Mouse (Mus musculus) myocyte (in vitro differentiated cells): Measurements from ENCODE around the gene Tle3.

Experiments
- POLR2A ChIP-seq: IDR thresholded peaks from one replicate; pipeline ENCODE4 v1.6.1; 2011; ENCODE audit warnings: low read depth, mild to moderate bottlenecking, control low read depth, moderate library complexity; ENCODE audit not compliant: insufficient read length
- POLR2AphosphoS2 ChIP-seq: IDR thresholded peaks from one replicate; pipeline ENCODE4 v1.6.1; 2011; ENCODE audit warnings: low read depth, control low read depth; ENCODE audit not compliant: insufficient read length

DNA sequence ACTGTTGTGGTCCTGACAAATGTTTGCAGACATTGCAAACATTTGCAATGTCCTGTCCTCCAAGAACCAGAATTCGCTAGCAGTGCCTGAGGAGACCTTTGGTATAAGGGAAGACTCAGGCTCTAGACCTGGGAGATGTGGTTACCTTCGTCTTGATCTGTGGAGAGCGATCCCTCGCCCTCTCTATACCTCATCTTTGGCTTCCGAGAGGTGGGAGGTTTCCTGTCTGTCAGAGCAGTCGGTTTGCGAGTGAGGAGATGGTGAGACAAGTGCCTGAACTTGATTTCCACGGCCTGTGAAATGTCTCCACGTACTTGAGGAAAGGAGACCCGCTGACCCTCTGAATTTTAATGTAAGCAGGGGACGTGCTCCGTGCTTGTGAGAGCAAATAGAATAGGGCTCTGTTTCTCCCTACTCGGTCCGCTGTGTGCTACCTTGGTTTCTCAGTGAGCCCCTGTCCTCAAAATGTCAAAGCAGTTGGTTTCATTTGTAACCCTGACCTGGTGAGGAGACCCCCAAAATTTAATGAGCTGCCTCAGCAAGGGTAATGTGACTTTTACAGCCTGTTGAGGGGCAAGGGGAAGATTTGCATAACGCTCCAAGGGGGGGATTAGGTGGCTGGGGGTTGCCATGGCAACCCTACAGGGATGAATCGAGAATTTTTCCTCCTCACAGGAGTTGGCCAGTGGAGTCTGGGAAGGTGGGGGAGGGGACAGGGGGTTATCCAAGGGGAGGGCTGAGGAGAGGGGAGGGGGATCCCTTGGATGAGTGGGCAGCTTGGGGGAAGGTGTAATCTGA is 12.7 kb downstream of the Tle3 start:
- TF ChIP-seq POLR2A (no peak), POLR2AphosphoS2 (no peak)
